Mouse (Mus musculus) stomach, embryonic 16.5 days (tissue): ENCODE measurements at regions not wholly inside any gene's neighbourhood (a gene's known extent, or its start where the extent isn't known, plus 50 kb on each side); places are given as distances from the start of the nearest gene placed in this dataset.

Experiments
- ATAC-seq: fragments of 200-750 bp; cut with Nextera tagmentation; 2 replicates; pipeline ENCODE4 v1.8.0; 2017; ENCODE audit warnings: moderate number of reproducible peaks, moderate TSS enrichment; ENCODE audit not compliant: insufficient read depth, low FRiP score
- H3K27ac ChIP-seq: fragments of 300-500 bp; sonication (generic); 2 replicates; pipeline ENCODE4 v1.5.1; 2014; ENCODE audit warnings: low read length
- H3K27me3 ChIP-seq: fragments of 300-500 bp; sonication (generic); 2 replicates; pipeline ENCODE4 v1.6.1; 2014; ENCODE audit warnings: low read length, control low read depth, mixed read lengths; ENCODE audit not compliant: control insufficient read depth, insufficient read depth
- H3K36me3 ChIP-seq: fragments of 300-500 bp; sonication (generic); 2 replicates; pipeline ENCODE4 v1.6.1; 2014; ENCODE audit warnings: low read length; ENCODE audit not compliant: control insufficient read depth, insufficient read depth
- H3K4me1 ChIP-seq: fragments of 300-500 bp; sonication (generic); 2 replicates; pipeline ENCODE4 v1.6.1; 2014; ENCODE audit warnings: low read length, control low read depth, mixed read lengths; ENCODE audit not compliant: control insufficient read depth, insufficient read depth
- H3K4me2 ChIP-seq: fragments of 300-500 bp; sonication (generic); 2 replicates; pipeline ENCODE4 v1.6.1; 2014; ENCODE audit warnings: low read depth, low read length, mixed read lengths
- H3K4me3 ChIP-seq: fragments of 300-500 bp; sonication (generic); replicated peaks from 2 replicates; pipeline ENCODE4 v1.5.1; 2014; ENCODE audit warnings: mild to moderate bottlenecking, low read length
- H3K9ac ChIP-seq: fragments of 300-500 bp; sonication (generic); 2 replicates; pipeline ENCODE4 v1.6.1; 2014; ENCODE audit warnings: low read length
- H3K9me3 ChIP-seq: fragments of 300-500 bp; sonication (generic); replicated peaks from 2 replicates; pipeline ENCODE4 v1.6.1; 2016; ENCODE audit warnings: low read length, control low read depth; ENCODE audit not compliant: control insufficient read depth
- WGBS: fragments of 180-500 bp; shearing (Covaris S2); extraction: QIAGEN DNeasy Blood & Tissue Kit; methylation state at CpG from one replicate; pipeline ENCODE4 v1.1.7; 2014; 5-methylcytosine and 5-hydroxymethylcytosine counted together

DNA sequence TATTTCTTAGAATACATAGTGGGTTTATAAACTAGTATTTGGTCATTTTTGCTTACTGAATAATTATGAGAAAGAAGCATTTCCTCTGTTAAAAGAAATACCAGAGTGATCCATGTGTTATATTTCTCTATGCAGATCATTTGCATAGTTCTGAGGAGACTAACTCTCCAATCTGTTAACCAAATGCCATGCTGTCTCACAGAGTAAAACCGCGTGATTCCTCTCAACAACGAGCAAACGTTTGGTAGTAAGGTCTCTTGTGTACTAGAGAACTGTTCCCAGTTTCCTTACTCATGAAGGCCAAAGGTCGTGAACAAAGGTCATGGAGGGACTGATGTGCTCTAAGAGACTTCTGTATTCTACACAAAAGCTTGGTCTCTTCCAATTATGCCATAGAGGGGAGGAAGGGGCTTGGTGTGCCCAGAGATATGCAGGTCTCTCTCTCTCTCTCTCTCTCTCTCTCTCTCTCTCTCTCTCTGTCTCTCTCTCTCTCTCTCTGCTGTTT is 152.3 kb upstream of the Avpr1a start:
- 68% methylated on average over 5 of the region's 5 CpGs for WGBS
- H3K9me3 ChIP-seq = no peaks in the 10 kb centered on the region
- no peak overlapping the region for H3K27ac ChIP-seq
- no peak for ATAC-seq
- H3K36me3 ChIP-seq = no peaks in the 10 kb centered on the region
- H3K4me1 ChIP-seq = no peaks in the 10 kb centered on the region
- H3K9ac ChIP-seq = no peak overlapping the region
- H3K4me2 ChIP-seq = no peak overlapping the region
- no peaks in the 10 kb centered on the region for H3K27me3 ChIP-seq
- no peak overlapping the region for H3K4me3 ChIP-seq

DNA sequence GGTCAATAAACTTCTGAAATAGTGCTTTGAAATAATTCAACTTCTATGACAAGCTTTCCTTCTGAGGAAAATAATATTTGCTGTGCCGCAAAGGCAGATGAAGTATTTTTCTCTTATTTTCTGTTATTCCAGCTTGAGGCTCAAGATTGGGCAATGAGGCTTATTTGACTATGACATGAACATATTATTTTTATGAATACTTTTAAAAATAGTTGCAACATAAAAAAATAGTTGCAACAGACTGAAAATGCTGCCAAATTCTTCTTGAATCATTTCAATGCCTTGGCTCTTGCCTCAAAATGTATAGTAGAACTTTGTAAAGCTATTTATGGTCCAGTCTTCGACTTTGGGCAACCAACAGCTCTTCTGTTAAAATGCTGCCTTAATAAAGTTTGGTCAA is 156.7 kb upstream of the Avpr1a start:
- H3K27ac ChIP-seq = no peak overlapping the region
- no peaks in the 10 kb centered on the region for H3K27me3 ChIP-seq
- no peaks in the 10 kb centered on the region for H3K9me3 ChIP-seq
- no peak overlapping the region for H3K4me3 ChIP-seq
- H3K9ac ChIP-seq = no peak overlapping the region
- WGBS = 77% methylated on average over 2 of the region's 2 CpGs
- H3K36me3 ChIP-seq = no peaks in the 10 kb centered on the region
- ATAC-seq = no peak
- H3K4me1 ChIP-seq = no peaks in the 10 kb centered on the region
- no peak overlapping the region for H3K4me2 ChIP-seq

DNA sequence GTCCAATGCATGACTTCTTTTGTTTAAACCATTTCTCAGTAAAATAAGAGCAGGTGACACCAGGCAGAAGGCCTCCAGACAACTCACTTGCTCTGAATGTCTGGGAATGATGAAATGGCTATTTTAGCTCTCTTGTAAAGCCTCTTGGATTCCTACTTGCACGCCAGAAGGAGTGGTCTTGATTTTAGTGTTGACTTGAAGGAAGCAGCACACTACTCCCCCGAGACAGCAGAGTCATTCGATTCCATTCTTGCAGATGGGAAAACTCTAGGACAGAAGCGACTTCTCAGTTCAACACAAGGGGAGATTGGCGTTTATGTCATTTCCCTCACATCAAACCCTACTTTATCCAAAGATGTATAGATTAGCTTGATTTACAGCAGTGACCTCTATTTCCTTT is 157.2 kb upstream of the Avpr1a start:
- H3K9ac ChIP-seq = no peak overlapping the region
- 0 out of 2 replicates have a peak, but pooled peaks have one; percentile 47 for ATAC-seq
- no peaks in the 10 kb centered on the region for H3K27me3 ChIP-seq
- H3K27ac ChIP-seq = no peak overlapping the region
- H3K9me3 ChIP-seq = no peaks in the 10 kb centered on the region
- no peak overlapping the region for H3K4me3 ChIP-seq
- WGBS = 59% methylated on average over 5 of the region's 5 CpGs
- no peaks in the 10 kb centered on the region for H3K4me1 ChIP-seq
- H3K36me3 ChIP-seq = no peaks in the 10 kb centered on the region
- no peak overlapping the region for H3K4me2 ChIP-seq

DNA sequence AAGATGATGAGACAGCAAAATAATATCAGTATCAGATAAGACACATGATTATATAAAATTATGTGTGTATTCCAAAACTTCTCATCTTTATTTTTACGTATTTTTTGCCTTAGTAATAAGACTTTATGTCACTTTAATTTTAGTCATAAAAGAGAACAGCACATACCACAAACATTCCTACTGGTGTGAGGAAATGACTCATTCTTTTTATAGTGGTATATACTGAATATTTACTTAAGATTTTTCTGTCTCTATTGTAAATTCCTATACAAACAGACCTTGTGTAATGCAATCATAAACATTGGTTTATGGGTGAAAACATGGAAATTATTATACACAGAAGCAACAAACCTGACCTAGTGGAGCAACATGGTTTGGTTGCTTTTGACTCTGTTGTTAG is 173.4 kb upstream of the Avpr1a start:
- Histone ChIP-seq H3K9me3 (no peaks in the 10 kb centered on the region), H3K4me1 (no peaks in the 10 kb centered on the region), H3K36me3 (no peaks in the 10 kb centered on the region), H3K27me3 (no peaks in the 10 kb centered on the region), H3K4me3 (no peak overlapping the region), H3K9ac (no peak overlapping the region), H3K27ac (no peak overlapping the region), H3K4me2 (no peak overlapping the region)
- 54% methylated on average over 1 of the region's 1 CpGs for WGBS
- no peak for ATAC-seq

DNA sequence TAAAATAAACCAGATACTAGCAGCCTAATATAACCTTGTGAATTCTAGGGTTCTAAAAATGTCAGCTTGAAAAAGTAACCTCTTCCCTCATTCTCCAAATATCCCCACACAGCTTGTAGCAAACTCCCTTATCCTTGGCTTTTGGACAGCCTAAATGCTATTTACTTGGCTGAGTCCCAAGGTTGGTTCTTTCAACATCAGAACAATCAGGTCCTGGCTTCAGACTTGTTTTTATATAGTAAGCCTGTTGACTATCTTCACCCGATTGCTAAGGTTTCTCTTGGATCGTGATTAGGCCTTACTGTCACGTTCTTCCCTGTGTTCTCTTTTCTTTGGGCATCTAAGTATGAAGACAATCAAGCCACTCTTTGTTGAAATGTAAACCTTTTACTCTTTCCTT is 174.1 kb upstream of the Avpr1a start:
- Histone ChIP-seq H3K4me1 (no peaks in the 10 kb centered on the region), H3K36me3 (no peaks in the 10 kb centered on the region), H3K4me3 (no peak overlapping the region), H3K9me3 (no peaks in the 10 kb centered on the region), H3K27me3 (no peaks in the 10 kb centered on the region), H3K27ac (no peak overlapping the region), H3K4me2 (no peak overlapping the region), H3K9ac (no peak overlapping the region)
- ATAC-seq = no peak
- 62% methylated on average over 3 of the region's 3 CpGs for WGBS

DNA sequence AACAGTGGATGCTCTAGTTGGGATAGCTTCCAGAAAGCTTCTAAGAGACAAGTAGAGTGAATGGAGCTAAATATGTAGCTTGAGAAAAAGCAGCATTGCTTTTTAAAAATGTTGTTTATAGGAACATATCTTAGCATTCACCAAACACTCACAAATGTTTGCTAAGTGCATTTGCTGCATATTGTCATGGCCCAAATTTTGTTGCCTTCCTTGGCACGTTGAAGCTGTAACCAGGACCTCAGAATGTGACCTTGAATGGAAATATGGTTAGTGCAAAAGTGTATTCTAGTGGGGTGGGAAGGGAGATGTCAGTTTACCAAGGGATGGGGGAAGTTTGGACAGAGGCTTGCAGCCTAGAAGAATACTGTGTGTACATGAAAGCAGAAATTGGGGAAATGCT is 166.9 kb upstream of the Rxylt1 start:
- Histone ChIP-seq H3K4me3 (no peak overlapping the region), H3K27me3 (no peaks in the 10 kb centered on the region), H3K4me2 (no peak overlapping the region), H3K36me3 (no peaks in the 10 kb centered on the region), H3K4me1 (0 out of 2 replicates have a peak, but pooled peaks cover 2% of the 10 kb centered on the region), H3K9me3 (no peaks in the 10 kb centered on the region), H3K9ac (no peak overlapping the region), H3K27ac (no peak overlapping the region)
- WGBS = 45% methylated on average over 1 of the region's 1 CpGs
- no peak for ATAC-seq

DNA sequence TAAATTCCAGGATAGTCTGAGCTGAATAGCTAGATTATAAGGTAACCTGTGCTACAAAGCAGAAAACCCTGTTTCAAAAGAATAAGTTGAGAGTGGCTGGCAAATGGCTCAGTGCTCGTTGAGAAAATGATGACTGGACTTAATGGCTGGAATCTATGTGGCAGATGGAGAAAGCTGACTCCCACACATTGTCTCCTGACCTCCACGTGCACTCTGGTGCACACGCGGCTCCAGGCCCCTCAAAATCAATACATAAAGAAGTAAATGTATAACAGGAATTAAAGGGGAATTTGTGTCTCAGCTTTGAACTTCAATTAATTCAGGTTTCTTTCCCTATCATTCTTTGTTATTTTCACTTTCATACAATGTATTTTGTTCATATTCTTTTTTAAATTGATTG is 162.2 kb upstream of the Rxylt1 start:
- Histone ChIP-seq H3K4me2 (no peak overlapping the region), H3K9me3 (no peaks in the 10 kb centered on the region), H3K36me3 (no peaks in the 10 kb centered on the region), H3K27ac (no peak overlapping the region), H3K27me3 (no peaks in the 10 kb centered on the region), H3K4me3 (no peak overlapping the region), H3K4me1 (0 out of 2 replicates have a peak, but pooled peaks cover 2% of the 10 kb centered on the region), H3K9ac (no peak overlapping the region)
- ATAC-seq = no peak
- WGBS = 32% methylated on average over 4 of the region's 4 CpGs

DNA sequence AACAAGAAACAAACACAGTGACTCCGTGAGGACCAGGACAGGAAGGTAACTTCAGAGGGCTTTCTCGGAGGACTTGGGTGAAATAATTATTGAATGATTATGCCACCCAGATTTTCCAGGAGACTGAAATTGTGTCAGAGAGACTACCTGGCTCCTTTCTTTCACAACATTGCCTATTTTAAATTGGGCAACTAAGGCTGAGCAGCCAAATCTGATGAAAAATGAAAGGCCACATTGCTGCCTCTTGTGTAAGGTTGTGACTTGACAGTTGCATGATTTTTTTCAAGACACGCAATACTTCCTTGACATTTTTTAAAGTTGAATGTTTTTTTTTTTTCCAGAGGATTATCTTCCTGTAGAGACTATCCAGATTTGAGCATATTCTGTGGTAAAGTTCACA is 161.5 kb upstream of the Rxylt1 start:
- 78% methylated on average over 3 of the region's 3 CpGs for WGBS
- ATAC-seq = no peak
- Histone ChIP-seq H3K4me3 (no peak overlapping the region), H3K4me1 (0 out of 2 replicates have a peak, but pooled peaks cover 2% of the 10 kb centered on the region), H3K9ac (no peak overlapping the region), H3K27me3 (no peaks in the 10 kb centered on the region), H3K27ac (no peak overlapping the region), H3K36me3 (no peaks in the 10 kb centered on the region), H3K4me2 (no peak overlapping the region), H3K9me3 (no peaks in the 10 kb centered on the region)

DNA sequence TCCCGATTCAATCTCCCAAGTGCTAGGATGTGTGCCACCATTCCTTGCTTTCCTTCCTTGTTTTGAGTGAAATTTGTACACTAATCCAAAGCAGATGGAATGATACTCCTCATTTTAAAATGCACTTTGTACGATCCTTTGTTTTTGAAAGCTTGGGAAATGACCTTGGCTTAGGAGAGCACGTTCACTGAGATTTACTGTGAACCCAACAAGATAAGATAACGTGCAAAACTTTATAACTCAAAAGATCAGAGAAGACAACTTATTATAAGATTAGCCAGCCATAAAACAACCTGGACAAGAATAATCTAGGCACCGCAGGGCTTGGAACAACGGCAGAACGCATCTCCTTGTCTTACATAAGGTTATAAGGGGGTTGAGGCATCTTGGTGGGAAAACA is 134.6 kb upstream of the Rxylt1 start:
- H3K27me3 ChIP-seq = no peaks in the 10 kb centered on the region
- no peak overlapping the region for H3K4me3 ChIP-seq
- 71% methylated on average over 7 of the region's 7 CpGs for WGBS
- H3K36me3 ChIP-seq = no peaks in the 10 kb centered on the region
- no peaks in the 10 kb centered on the region for H3K9me3 ChIP-seq
- H3K4me2 ChIP-seq = no peak overlapping the region
- H3K4me1 ChIP-seq = no peaks in the 10 kb centered on the region
- no peak overlapping the region for H3K27ac ChIP-seq
- H3K9ac ChIP-seq = no peak overlapping the region
- ATAC-seq = no peak

DNA sequence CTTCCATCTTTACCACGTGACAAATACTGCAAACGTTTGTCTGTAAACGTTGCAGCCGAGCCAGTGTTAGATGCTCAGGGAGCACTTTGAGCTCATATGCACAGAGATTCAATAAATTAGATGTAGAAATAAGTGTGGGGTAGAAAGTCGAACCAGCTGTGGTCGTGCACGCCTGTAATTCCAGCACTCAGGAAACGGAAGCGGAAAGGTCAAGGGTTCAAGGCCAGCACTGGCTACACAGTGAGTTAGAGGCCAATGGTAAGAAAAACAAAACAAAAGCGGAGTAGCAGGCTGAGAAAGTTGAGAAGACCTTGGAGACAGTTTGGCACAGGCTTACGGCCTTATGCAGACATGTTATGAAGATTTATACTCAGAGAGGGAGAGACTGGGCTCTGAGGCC is 133.6 kb upstream of the Rxylt1 start:
- WGBS = 32% methylated on average over 11 of the region's 11 CpGs
- Histone ChIP-seq H3K27me3 (no peaks in the 10 kb centered on the region), H3K4me2 (no peak overlapping the region), H3K36me3 (no peaks in the 10 kb centered on the region), H3K4me1 (no peaks in the 10 kb centered on the region), H3K9me3 (no peaks in the 10 kb centered on the region), H3K27ac (peak overlapping the region; percentile 4; the same call in 1 of the 2 replicates), H3K9ac (no peak overlapping the region), H3K4me3 (no peak overlapping the region)
- ATAC-seq = peak; percentile 72
